Mouse (Mus musculus): Measurements from ENCODE around the gene Gbx2. TPM values are rescaled to one million over a fixed set of nuclear protein-coding genes. Genes with fewer than 3 reads are reported as not detected.

The Gbx2 gene
- total RNA-seq, 1 experiment from 2014 or later, result not detected

Other genes with a start within 250 kb of the Gbx2 start
- not detected in 2 replicates for gene Asb18, start 83.5 kb upstream of the Gbx2 start, total RNA-seq (2017)
- 0.49 TPM in 1 of 2 replicates, not detected in the other for gene Iqca, start 222.2 kb upstream of the Gbx2 start, total RNA-seq (2017)